Mouse (Mus musculus) kidney, adult 2 months (tissue): ENCODE measurements at regions not wholly inside any gene's neighbourhood (a gene's known extent, or its start where the extent isn't known, plus 50 kb on each side); places are given as distances from the start of the nearest gene placed in this dataset.
"Not testable (repeated sequence)": the region's sequence is repeated elsewhere in the genome, so short reads cannot be mapped to it uniquely, and the experiment has no call there.

ENCODE experiments used
- DNase-seq: peaks from one replicate; pipeline ENCODE4 v3.0.0; 2021
- H3K27ac ChIP-seq: fragments of 200-500 bp; 2 replicates; pipeline ENCODE4 v1.5.1; 2012; ENCODE audit warnings: low read depth, low read length, control low read depth, inconsistent platforms; ENCODE audit not compliant: insufficient read depth
- H3K27me3 ChIP-seq: fragments of 200-500 bp; replicated peaks from 2 replicates; pipeline ENCODE4 v1.6.1; 2012; ENCODE audit warnings: mild to moderate bottlenecking, moderate library complexity, low read length, inconsistent platforms; ENCODE audit not compliant: control insufficient read depth, insufficient read depth
- H3K36me3 ChIP-seq: fragments of 200-500 bp; 2 replicates; pipeline ENCODE4 v1.6.1; 2012; ENCODE audit warnings: mild to moderate bottlenecking, moderate library complexity, low read length, inconsistent platforms; ENCODE audit not compliant: control insufficient read depth, insufficient read depth
- H3K4me1 ChIP-seq: fragments of 200-500 bp; 2 replicates; pipeline ENCODE4 v1.6.1; 2011; ENCODE audit warnings: low read length; ENCODE audit not compliant: control insufficient read depth, insufficient read depth
- H3K4me3 ChIP-seq: fragments of 200-500 bp; 2 replicates; pipeline ENCODE4 v1.5.1; 2011; ENCODE audit warnings: mild to moderate bottlenecking, low read depth, low read length, control low read depth; ENCODE audit not compliant: insufficient read depth
- CTCF ChIP-seq: fragments of 200-500 bp; conservative IDR thresholded peaks from 2 replicates; pipeline ENCODE4 v1.5.1; 2011; ENCODE audit warnings: low read depth, mild to moderate bottlenecking, control low read depth, low read length, moderate library complexity, mixed read lengths; ENCODE audit not compliant: insufficient read depth, insufficient read length
- POLR2A ChIP-seq: fragments of 200-500 bp; IDR thresholded peaks from one replicate; pipeline ENCODE4 v1.6.1; 2011; ENCODE audit warnings: low read depth, low read length, control low read depth
- WGBS: fragments of 180-500 bp; shearing (Covaris S2); methylation state at CpG from one replicate; pipeline ENCODE4 v1.1.7; 2018; 5-methylcytosine and 5-hydroxymethylcytosine counted together

DNA sequence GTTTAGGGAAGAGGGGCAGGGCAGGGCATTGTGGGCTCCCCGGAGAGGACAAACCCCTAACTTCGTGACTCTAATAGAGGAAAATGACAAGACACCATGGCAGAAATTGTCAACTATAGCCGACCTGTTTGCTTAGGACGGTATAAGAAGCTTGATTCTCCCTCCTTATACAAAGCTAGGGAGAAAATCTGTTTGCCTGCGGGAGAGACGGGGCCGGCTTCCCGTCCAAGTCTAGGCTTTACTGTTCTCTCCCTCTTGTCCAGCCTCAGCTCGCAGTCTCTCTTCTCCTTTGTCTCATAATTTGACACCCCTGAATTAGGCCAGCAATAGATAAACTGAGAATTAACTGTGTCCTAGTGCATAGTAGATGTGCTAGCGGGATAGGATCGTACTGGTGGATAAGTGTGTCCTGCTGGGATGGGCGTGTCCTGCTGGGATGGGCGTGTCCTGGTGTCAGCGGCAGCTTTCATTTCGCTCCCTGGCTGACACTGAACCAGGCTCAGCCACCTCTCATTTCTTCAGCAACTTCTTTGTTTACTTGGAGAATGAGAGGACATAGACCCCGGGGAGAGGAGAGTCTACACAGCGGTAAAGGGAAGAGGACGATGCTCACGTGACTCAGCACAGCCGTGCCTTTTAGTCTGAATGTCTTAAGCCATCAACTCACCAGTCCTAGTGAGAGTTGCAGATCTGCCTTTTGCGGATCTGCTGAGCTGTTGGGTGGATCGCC is 70.8 kb downstream of the Adra2a start:
- DNase-seq: peak; percentile 38
- no peak overlapping the region for H3K27ac ChIP-seq
- H3K27me3 ChIP-seq: no peaks in the 10 kb centered on the region
- 11% methylated on average over 22 of the region's 22 CpGs for WGBS
- H3K4me1 ChIP-seq: no peaks in the 10 kb centered on the region
- TF ChIP-seq POLR2A (no peak), CTCF (no peak)
- peak overlapping the region; percentile 41 for H3K4me3 ChIP-seq
- H3K36me3 ChIP-seq: no peaks in the 10 kb centered on the region

DNA sequence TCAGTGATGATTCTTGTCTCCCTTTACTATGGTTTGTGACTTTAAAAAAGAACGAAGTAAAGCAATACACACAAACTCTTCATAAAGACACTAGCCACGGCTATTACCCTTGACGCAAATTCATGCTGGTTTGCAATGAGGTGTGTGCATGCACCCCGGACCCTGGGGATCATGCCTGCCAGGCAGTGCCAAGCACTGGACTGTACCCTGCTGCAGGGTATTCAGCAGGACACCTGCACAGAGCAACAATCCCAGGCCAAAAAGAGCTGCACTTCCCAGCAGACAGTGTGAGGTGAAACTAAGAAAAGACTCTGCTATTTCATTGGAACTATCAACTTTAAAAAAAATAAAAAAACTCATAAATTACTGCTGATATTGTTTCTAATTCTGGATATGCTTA is 71.4 kb downstream of the Adra2a start:
- H3K36me3 ChIP-seq: no peaks in the 10 kb centered on the region
- no peaks in the 10 kb centered on the region for H3K4me1 ChIP-seq
- no peak overlapping the region for H3K27ac ChIP-seq
- H3K27me3 ChIP-seq: no peaks in the 10 kb centered on the region
- WGBS: 38% methylated on average over 4 of the region's 4 CpGs
- TF ChIP-seq CTCF (no peak), POLR2A (no peak)
- H3K4me3 ChIP-seq: peak overlapping the region; percentile 41; the same call in 1 of the 2 replicates
- no peak for DNase-seq

DNA sequence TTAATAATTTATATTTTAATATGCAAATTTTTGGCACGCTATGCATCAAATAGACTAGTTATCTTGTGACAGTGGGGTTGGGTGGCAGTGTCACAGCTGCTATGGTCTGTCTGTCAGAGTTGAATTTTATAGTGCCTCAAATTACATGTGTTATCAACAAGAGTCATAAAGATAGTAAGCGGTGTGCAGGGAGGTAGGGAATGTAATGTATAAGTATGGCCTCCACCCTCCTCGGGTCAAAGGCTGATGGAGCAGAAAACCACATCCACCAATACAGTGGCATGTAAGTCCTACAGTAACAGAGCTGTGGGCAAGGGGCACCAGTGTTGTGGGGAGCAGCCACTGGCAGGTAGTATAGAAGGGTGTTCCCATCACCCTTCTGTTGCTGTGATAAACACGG is 72.9 kb downstream of the Adra2a start:
- Histone ChIP-seq H3K27me3 (no peaks in the 10 kb centered on the region), H3K36me3 (no peaks in the 10 kb centered on the region), H3K4me3 (no peak overlapping the region), H3K4me1 (no peaks in the 10 kb centered on the region), H3K27ac (no peak overlapping the region)
- WGBS: 59% methylated on average over 4 of the region's 4 CpGs
- TF ChIP-seq CTCF (no peak), POLR2A (no peak)
- no peak for DNase-seq

DNA sequence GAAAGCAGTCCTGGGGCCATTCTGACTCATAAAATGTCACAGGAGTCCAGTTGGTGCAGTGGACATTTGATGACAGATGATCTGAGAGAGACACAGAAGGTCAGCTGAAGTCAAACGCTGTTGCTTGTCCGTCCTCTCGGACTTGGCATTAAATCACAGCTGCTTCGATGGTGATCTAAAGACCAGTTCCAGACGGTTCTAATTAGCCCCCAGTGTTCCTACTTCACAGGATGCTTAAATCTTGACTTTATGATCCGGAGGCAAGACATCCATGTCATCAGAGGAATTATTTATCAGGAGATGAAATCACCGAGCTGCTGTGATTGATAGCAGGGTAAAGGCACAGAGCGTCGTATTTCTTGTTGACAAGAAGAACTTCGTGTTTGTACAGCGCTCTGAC is 73.7 kb downstream of the Adra2a start:
- DNase-seq: no peak
- no peak for TF ChIP-seq POLR2A
- TF ChIP-seq CTCF: no peak
- H3K4me1 ChIP-seq: no peaks in the 10 kb centered on the region
- 39% methylated on average over 11 of the region's 11 CpGs for WGBS
- H3K4me3 ChIP-seq: no peak overlapping the region
- H3K36me3 ChIP-seq: no peaks in the 10 kb centered on the region
- no peak overlapping the region for H3K27ac ChIP-seq
- no peaks in the 10 kb centered on the region for H3K27me3 ChIP-seq

DNA sequence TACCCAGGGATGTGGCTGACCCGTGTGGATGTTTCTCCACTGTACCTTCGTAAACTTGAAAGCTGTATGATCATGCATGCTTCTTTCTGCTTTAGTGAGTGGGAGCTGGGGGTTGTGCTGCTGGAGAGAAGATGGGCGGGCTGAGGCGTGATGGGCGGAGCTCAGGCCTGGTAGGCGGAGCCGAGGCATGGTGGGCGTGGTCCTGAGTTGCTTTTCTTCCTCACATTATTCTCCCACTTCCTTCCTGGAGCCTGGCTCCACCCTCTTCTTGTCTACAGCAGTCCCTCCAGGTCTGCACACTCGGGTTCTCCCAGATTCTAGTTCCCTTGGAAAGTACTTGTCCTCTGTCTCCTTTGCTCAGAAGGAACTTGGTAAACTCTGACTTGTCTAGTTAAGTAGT is 79.6 kb downstream of the Adra2a start:
- DNase-seq: no peak
- no peak overlapping the region for H3K4me3 ChIP-seq
- 79% methylated on average over 9 of the region's 9 CpGs for whole genome bisulfite sequencing
- no peaks in the 10 kb centered on the region for H3K27me3 ChIP-seq
- no peaks in the 10 kb centered on the region for H3K4me1 ChIP-seq
- no peak for TF ChIP-seq POLR2A
- no peak for TF ChIP-seq CTCF
- no peak overlapping the region for H3K27ac ChIP-seq
- no peaks in the 10 kb centered on the region for H3K36me3 ChIP-seq

DNA sequence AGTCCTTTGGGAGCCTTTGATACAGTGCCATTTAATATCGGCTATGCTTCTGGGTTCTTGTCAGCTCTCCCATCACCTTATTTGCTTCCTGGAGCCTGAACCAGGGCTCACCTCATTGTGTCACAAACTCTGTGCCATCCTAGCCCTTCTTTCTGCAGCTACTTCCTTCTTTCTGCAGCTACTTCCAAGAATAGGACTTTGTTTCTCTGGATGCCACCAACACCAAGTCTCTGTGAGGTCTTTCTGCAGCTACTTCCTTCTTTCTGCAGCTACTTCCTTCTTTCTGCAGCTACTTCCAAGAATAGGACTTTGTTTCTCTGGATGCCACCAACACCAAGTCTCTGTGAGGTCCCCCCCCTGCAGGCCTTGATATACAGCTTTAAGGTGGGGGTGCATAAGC is 107.8 kb downstream of the Adra2a start:
- DNase-seq, H3K4me3 ChIP-seq, H3K36me3 ChIP-seq, H3K27me3 ChIP-seq, H3K4me1 ChIP-seq, H3K27ac ChIP-seq: not testable (repeated sequence)
- 97% methylated on average over 1 of the region's 1 CpGs for WGBS

DNA sequence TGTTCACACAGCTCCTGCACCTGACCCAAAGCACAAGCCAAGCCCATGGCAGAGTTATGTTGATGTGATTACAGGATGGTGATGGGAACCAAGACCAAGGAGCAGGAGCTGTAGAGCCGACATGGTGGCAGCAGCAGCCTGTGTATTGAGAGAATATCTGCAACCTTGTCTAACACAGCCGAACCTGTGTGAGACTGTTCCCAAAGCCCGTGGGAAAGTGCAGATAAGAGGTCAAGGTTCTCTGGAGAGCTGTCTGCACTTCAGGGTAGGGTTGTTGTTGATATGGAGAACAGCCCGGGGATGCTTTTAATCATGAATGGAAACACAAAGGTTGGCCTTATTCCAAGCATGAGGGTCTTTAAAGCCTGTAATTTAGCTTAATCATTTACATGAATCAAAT is 110.4 kb downstream of the Adra2a start:
- no peak for TF ChIP-seq POLR2A
- no peak for TF ChIP-seq CTCF
- no peaks in the 10 kb centered on the region for H3K4me1 ChIP-seq
- H3K27ac ChIP-seq: no peak overlapping the region
- no peak for DNase-seq
- H3K27me3 ChIP-seq: no peaks in the 10 kb centered on the region
- no peak overlapping the region for H3K4me3 ChIP-seq
- H3K36me3 ChIP-seq: no peaks in the 10 kb centered on the region
- WGBS: 44% methylated on average over 4 of the region's 4 CpGs
